Mouse (Mus musculus) midbrain, embryonic 12.5 days (tissue): ENCODE measurements at regions not wholly inside any gene's neighbourhood (a gene's known extent, or its start where the extent isn't known, plus 50 kb on each side); places are given as distances from the start of the nearest gene placed in this dataset.

Source experiments
- ATAC-seq: fragments of 200-750 bp; cut with Nextera tagmentation; 2 replicates; pipeline ENCODE4 v1.8.0; 2017; ENCODE audit warnings: low read depth, moderate TSS enrichment, moderate library complexity; ENCODE audit not compliant: low FRiP score
- H3K27ac ChIP-seq: fragments of 300-500 bp; sonication (generic); replicated peaks from 2 replicates; pipeline ENCODE4 v1.5.1; 2016; ENCODE audit warnings: mild to moderate bottlenecking
- H3K27me3 ChIP-seq: fragments of 300-500 bp; sonication (generic); 2 replicates; pipeline ENCODE4 v1.6.1; 2016; ENCODE audit warnings: mild to moderate bottlenecking
- H3K36me3 ChIP-seq: fragments of 300-500 bp; sonication (generic); 2 replicates; pipeline ENCODE4 v1.6.1; 2016
- H3K4me1 ChIP-seq: fragments of 300-500 bp; sonication (generic); 2 replicates; pipeline ENCODE4 v1.6.1; 2016
- H3K4me2 ChIP-seq: fragments of 300-500 bp; sonication (generic); replicated peaks from 2 replicates; pipeline ENCODE4 v1.6.1; 2016; ENCODE audit warnings: mild to moderate bottlenecking, moderate library complexity
- H3K4me3 ChIP-seq: fragments of 300-500 bp; sonication (generic); 2 replicates; pipeline ENCODE4 v1.5.1; 2016; ENCODE audit warnings: mild to moderate bottlenecking
- H3K9ac ChIP-seq: fragments of 300-500 bp; sonication (generic); replicated peaks from 2 replicates; pipeline ENCODE4 v1.6.1; 2016; ENCODE audit warnings: mild to moderate bottlenecking, moderate library complexity
- H3K9me3 ChIP-seq: fragments of 300-500 bp; sonication (generic); 2 replicates; pipeline ENCODE4 v1.6.1; 2016; ENCODE audit warnings: mild to moderate bottlenecking
- WGBS: fragments of 180-500 bp; shearing (Covaris S2); methylation state at CpG from one replicate; pipeline ENCODE4 v1.1.7; 2016; 5-methylcytosine and 5-hydroxymethylcytosine counted together

DNA sequence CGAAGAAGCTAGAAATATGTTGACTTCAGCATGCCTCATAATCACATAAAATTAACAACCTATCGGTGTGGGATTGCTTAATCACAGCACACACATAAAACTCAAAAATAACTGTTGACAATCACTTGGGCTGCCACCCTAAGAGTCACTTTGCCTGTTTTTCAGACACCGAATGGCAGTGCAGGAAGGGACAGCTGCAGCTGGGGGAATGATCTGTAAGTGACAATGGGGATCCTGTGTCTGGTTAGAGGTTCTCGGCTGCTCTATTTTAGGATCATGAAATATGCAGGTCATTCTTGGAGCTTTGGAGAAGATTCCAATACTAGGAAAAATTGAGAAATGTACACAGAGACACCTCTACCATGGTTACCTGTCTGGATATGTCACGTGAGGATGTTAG is 54.4 kb upstream of the Tcf12 start:
- H3K36me3 ChIP-seq = no peaks in the 10 kb centered on the region
- H3K27ac ChIP-seq = no peak overlapping the region
- H3K4me1 ChIP-seq = peaks cover 14% of the 10 kb centered on the region
- no peak for ATAC-seq
- no peaks in the 10 kb centered on the region for H3K9me3 ChIP-seq
- H3K4me3 ChIP-seq = no peak overlapping the region
- no peak overlapping the region for H3K4me2 ChIP-seq
- WGBS = 88% methylated on average over 5 of the region's 5 CpGs
- H3K9ac ChIP-seq = no peak overlapping the region
- H3K27me3 ChIP-seq = no peaks in the 10 kb centered on the region

DNA sequence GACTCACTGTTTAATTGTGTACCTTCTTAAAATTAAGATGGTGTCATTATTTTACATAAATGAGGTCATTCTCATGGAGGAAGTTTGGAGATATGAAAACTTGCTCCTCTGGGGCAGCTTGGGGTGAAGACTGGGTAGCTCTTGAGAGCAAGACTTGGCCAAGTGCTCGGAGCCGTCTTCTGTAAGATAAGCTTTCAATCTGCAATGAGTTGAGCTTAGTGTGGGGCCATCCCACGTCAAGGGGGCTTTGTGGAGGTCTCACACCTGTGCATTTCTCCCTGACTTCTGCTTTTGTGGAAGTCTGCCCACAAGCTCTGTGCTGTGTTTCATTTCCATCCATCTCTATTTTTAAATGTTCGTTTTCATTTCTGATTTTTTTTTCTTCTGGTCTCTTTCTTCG is 54.9 kb upstream of the Tcf12 start:
- H3K36me3 ChIP-seq = no peaks in the 10 kb centered on the region
- H3K27me3 ChIP-seq = no peaks in the 10 kb centered on the region
- ATAC-seq = no peak
- peaks cover 14% of the 10 kb centered on the region for H3K4me1 ChIP-seq
- H3K27ac ChIP-seq = no peak overlapping the region
- no peak overlapping the region for H3K9ac ChIP-seq
- H3K4me2 ChIP-seq = no peak overlapping the region
- H3K4me3 ChIP-seq = no peak overlapping the region
- 88% methylated on average over 5 of the region's 5 CpGs for WGBS
- H3K9me3 ChIP-seq = no peaks in the 10 kb centered on the region

GRCm38 (mm10) chr9:72169231-72169630 is 57.6 kb upstream of the Tcf12 start:
- H3K27ac ChIP-seq = peak overlapping the region; percentile 52; the same call in 1 of the 2 replicates
- no peaks in the 10 kb centered on the region for H3K36me3 ChIP-seq
- no peak overlapping the region for H3K9ac ChIP-seq
- WGBS = 54% methylated on average over 5 of the region's 5 CpGs
- H3K27me3 ChIP-seq = no peaks in the 10 kb centered on the region
- peaks cover 14% of the 10 kb centered on the region for H3K4me1 ChIP-seq
- H3K4me2 ChIP-seq = peak overlapping the region; percentile 55
- H3K4me3 ChIP-seq = no peak overlapping the region
- no peaks in the 10 kb centered on the region for H3K9me3 ChIP-seq
- ATAC-seq = peak; percentile 23; the same call in 1 of the 2 replicates

DNA sequence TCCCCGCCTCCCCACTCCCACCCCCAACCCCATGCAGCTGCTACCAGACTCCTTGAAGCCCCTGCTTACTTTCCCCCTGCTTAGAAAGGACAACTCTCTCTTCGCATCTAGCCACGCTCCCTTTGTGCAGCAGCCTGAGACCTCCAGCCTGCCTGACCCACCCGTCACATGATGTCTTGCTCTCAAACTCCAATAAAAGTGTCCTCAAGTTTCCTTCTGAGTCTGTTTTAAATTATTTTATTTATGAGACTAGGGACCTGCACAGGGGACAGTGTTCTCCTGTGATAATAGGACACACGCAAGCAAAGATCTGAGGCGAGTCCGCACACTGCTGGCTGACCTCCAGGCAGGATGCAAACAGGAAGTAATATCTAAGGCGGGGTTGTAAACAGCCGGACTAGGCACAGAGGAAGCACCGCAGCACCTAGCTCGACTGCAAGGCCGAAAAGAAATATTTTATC is 58.1 kb upstream of the Tcf12 start:
- H3K4me1 ChIP-seq = peaks cover 14% of the 10 kb centered on the region
- peak overlapping the region; percentile 4; the same call in 1 of the 2 replicates for H3K9ac ChIP-seq
- H3K36me3 ChIP-seq = no peaks in the 10 kb centered on the region
- H3K9me3 ChIP-seq = no peaks in the 10 kb centered on the region
- WGBS = 1% methylated on average over 12 of the region's 12 CpGs
- no peaks in the 10 kb centered on the region for H3K27me3 ChIP-seq
- ATAC-seq = peak; percentile 41; the same call in 1 of the 2 replicates
- peak overlapping the region; percentile 52; the same call in 1 of the 2 replicates for H3K27ac ChIP-seq
- H3K4me2 ChIP-seq = peak overlapping the region; percentile 55
- H3K4me3 ChIP-seq = peak overlapping the region; percentile 28

- H3K4me3 ChIP-seq = peak overlapping the region; percentile 28
- H3K27me3 ChIP-seq = no peaks in the 10 kb centered on the region
- peak overlapping the region; percentile 4; the same call in 1 of the 2 replicates for H3K9ac ChIP-seq
- H3K9me3 ChIP-seq = no peaks in the 10 kb centered on the region
- peak overlapping the region; percentile 55 for H3K4me2 ChIP-seq
- H3K27ac ChIP-seq = peak overlapping the region; percentile 52; the same call in 1 of the 2 replicates
- WGBS = 4% methylated on average over 9 of the region's 9 CpGs
- ATAC-seq = no peak
- H3K36me3 ChIP-seq = no peaks in the 10 kb centered on the region
- peaks cover 14% of the 10 kb centered on the region for H3K4me1 ChIP-seq
Measured at GRCm38 (mm10) chr9:72170235-72170634, 58.6 kb upstream of the Tcf12 start.

DNA sequence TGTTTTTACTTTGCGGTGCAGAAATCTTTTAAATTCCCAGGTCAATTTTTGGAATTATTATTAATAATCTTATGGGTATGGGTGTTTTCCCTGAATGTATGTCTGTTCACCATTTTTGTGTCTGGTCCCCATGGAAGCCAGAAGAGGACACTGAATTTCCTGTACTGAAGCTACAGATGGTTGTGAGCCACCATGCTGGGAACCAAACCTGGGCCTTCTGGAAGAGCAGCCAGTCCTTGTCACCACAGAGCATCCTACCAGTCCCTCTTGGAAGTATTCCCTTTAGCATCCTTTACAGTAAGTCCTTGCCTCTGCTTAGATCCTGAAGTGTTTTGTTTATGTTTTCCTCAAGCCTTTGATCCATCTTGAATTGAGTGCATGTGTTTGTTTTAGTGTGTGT is 60.7 kb upstream of the Tcf12 start:
- Histone ChIP-seq H3K36me3 (no peaks in the 10 kb centered on the region), H3K4me2 (no peak overlapping the region), H3K4me3 (no peak overlapping the region), H3K27me3 (no peaks in the 10 kb centered on the region), H3K9ac (no peak overlapping the region), H3K27ac (no peak overlapping the region), H3K9me3 (no peaks in the 10 kb centered on the region), H3K4me1 (peaks cover 14% of the 10 kb centered on the region)
- no peak for ATAC-seq
- 97% methylated on average over 1 of the region's 1 CpGs for WGBS

DNA sequence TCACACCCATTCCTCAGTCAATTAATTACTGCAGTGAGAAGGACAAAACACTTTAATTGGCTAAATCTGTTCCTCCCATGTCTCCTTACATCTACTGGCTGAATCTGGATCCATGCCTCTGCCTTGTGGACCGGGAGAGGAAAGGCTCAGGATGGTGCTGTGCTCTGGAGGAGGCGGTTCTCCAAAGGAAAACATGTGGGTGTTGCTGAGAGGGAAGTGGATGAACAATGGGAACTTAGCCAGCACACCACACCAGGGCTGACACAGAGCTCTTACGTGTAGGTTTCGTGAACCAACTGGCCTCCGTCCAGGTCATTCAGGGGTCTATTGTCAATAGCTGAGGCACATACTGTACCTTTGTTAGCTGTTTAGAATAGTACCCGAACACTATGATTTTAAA is 69.3 kb upstream of the Tcf12 start:
- H3K27me3 ChIP-seq = no peaks in the 10 kb centered on the region
- no peaks in the 10 kb centered on the region for H3K36me3 ChIP-seq
- no peak overlapping the region for H3K4me2 ChIP-seq
- no peak overlapping the region for H3K4me3 ChIP-seq
- H3K9ac ChIP-seq = no peak overlapping the region
- H3K9me3 ChIP-seq = no peaks in the 10 kb centered on the region
- no peak overlapping the region for H3K27ac ChIP-seq
- H3K4me1 ChIP-seq = no peaks in the 10 kb centered on the region
- no peak for ATAC-seq
- 75% methylated on average over 6 of the region's 6 CpGs for WGBS

DNA sequence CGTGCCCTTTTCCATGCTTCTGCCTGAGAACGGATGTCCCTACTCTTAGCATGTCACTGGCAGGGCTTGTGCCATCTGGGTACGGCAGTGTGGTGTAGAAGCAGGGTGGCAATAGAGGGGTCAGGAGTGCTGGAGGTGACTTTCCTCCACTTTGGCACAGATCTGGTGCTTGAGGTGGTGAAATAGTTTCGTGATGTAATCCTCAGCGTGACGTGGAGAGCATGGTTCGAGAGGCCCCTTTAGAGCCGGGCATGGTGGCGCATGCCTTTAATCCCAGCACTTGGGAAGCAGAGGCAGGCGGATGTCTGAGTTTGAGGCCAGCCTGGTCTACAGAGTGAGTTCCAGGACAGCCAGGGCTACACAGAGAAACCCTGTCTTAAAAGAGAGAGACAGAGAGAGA is 71.7 kb upstream of the Tcf12 start:
- whole genome bisulfite sequencing = 94% methylated on average over 10 of the region's 10 CpGs
- no peak overlapping the region for H3K4me3 ChIP-seq
- no peak overlapping the region for H3K4me2 ChIP-seq
- H3K9ac ChIP-seq = no peak overlapping the region
- no peaks in the 10 kb centered on the region for H3K27me3 ChIP-seq
- H3K4me1 ChIP-seq = no peaks in the 10 kb centered on the region
- H3K27ac ChIP-seq = no peak overlapping the region
- no peak for ATAC-seq
- H3K36me3 ChIP-seq = no peaks in the 10 kb centered on the region
- no peaks in the 10 kb centered on the region for H3K9me3 ChIP-seq

DNA sequence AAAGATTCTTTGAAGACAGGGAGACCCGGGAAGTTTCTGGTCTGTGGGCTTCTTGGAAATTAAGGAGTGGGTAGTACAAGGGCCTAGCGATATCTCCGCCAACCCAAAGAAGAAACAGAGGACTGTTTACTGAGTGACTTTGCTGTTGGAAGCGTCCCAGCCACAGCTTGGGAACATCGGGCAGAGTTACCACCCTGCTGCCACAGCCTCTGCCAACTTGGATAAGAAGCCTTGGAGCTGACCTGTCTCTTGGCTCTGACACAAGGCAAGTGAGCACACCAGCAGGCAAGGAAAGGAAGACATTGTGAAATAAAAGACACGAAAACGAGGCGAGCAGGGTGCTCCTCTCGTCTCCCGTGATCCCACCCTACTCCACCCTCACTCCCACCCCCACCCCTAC is 72.3 kb upstream of the Tcf12 start:
- H3K27ac ChIP-seq = no peak overlapping the region
- H3K4me2 ChIP-seq = no peak overlapping the region
- ATAC-seq = no peak
- H3K36me3 ChIP-seq = no peaks in the 10 kb centered on the region
- 88% methylated on average over 10 of the region's 10 CpGs for WGBS
- no peak overlapping the region for H3K9ac ChIP-seq
- no peaks in the 10 kb centered on the region for H3K4me1 ChIP-seq
- H3K9me3 ChIP-seq = no peaks in the 10 kb centered on the region
- H3K27me3 ChIP-seq = no peaks in the 10 kb centered on the region
- H3K4me3 ChIP-seq = no peak overlapping the region

DNA sequence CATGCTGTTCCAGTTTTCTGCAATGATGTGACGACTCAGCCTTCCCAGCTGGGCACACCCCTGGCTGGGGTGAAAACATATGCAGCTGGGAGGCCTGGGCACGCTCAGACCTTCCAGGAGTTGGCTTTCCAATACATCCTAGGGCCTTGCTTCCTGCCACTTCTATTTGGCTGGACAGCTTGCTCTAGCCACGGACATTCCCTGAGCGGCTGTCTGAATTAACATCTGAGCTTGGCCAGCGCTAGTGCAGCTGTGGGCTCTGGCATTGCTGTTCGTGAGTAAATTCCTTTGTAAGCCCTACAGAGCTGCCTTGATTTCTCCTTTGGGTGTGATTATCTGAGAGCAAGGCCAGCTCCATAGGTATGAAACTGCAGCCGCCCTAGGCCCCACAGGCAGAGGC is 78.2 kb upstream of the Tcf12 start:
- H3K9me3 ChIP-seq = no peaks in the 10 kb centered on the region
- no peak overlapping the region for H3K4me3 ChIP-seq
- 83% methylated on average over 7 of the region's 7 CpGs for WGBS
- H3K4me2 ChIP-seq = no peak overlapping the region
- H3K4me1 ChIP-seq = 0 out of 2 replicates have a peak, but pooled peaks cover 5% of the 10 kb centered on the region
- no peaks in the 10 kb centered on the region for H3K27me3 ChIP-seq
- no peak for ATAC-seq
- H3K36me3 ChIP-seq = no peaks in the 10 kb centered on the region
- H3K9ac ChIP-seq = no peak overlapping the region
- H3K27ac ChIP-seq = no peak overlapping the region

- no peaks in the 10 kb centered on the region for H3K9me3 ChIP-seq
- no peak overlapping the region for H3K27ac ChIP-seq
- H3K4me2 ChIP-seq = no peak overlapping the region
- no peaks in the 10 kb centered on the region for H3K36me3 ChIP-seq
- no peaks in the 10 kb centered on the region for H3K27me3 ChIP-seq
- no peak overlapping the region for H3K9ac ChIP-seq
- no peak overlapping the region for H3K4me3 ChIP-seq
- 0 out of 2 replicates have a peak, but pooled peaks cover 5% of the 10 kb centered on the region for H3K4me1 ChIP-seq
- WGBS = 84% methylated on average over 4 of the region's 4 CpGs
- ATAC-seq = no peak
Measured at GRCm38 (mm10) chr9:72190631-72191030, 79.0 kb upstream of the Tcf12 start.

- no peak overlapping the region for H3K27ac ChIP-seq
- 95% methylated on average over 8 of the region's 8 CpGs for WGBS
- no peak overlapping the region for H3K9ac ChIP-seq
- H3K9me3 ChIP-seq = no peaks in the 10 kb centered on the region
- no peak overlapping the region for H3K4me2 ChIP-seq
- no peaks in the 10 kb centered on the region for H3K27me3 ChIP-seq
- no peak for ATAC-seq
- H3K4me1 ChIP-seq = 0 out of 2 replicates have a peak, but pooled peaks cover 5% of the 10 kb centered on the region
- no peaks in the 10 kb centered on the region for H3K36me3 ChIP-seq
- no peak overlapping the region for H3K4me3 ChIP-seq
Measured at GRCm38 (mm10) chr9:72191091-72191490, 79.4 kb upstream of the Tcf12 start.
